Mouse (Mus musculus) embryonic facial prominence, embryonic 13.5 days (tissue): Measurements from ENCODE around the gene Chtop. TPM values are rescaled to one million over a fixed set of nuclear protein-coding genes. Genes with fewer than 3 reads are reported as not detected.
A peak's percentile ranks its signal among the peaks of the same experiment; 100 is the strongest.

Experiments
- ATAC-seq: fragments of 200-750 bp; cut with Nextera tagmentation; 2 replicates; pipeline ENCODE4 v1.8.0; 2017; ENCODE audit warnings: low read depth; ENCODE audit not compliant: insufficient number of reproducible peaks, insufficient read depth, low FRiP score, low TSS enrichment
- H3K27ac ChIP-seq: fragments of 300-500 bp; sonication (generic); 2 replicates; pipeline ENCODE4 v1.5.1; 2015; ENCODE audit warnings: moderate library complexity, mild to moderate bottlenecking, inconsistent platforms
- H3K27me3 ChIP-seq: fragments of 300-500 bp; sonication (generic); 2 replicates; pipeline ENCODE4 v1.6.1; 2015; ENCODE audit warnings: mild to moderate bottlenecking, inconsistent platforms
- H3K36me3 ChIP-seq: fragments of 300-500 bp; sonication (generic); 2 replicates; pipeline ENCODE4 v1.6.1; 2015; ENCODE audit warnings: mild to moderate bottlenecking, inconsistent platforms
- H3K4me1 ChIP-seq: fragments of 300-500 bp; sonication (generic); 2 replicates; pipeline ENCODE4 v1.6.1; 2015; ENCODE audit warnings: inconsistent platforms
- H3K4me2 ChIP-seq: fragments of 300-500 bp; sonication (generic); 2 replicates; pipeline ENCODE4 v1.6.1; 2015; ENCODE audit warnings: moderate library complexity, mild to moderate bottlenecking, inconsistent platforms
- H3K4me3 ChIP-seq: fragments of 300-500 bp; sonication (generic); 2 replicates; pipeline ENCODE4 v1.5.1; 2015; ENCODE audit warnings: mild to moderate bottlenecking, inconsistent platforms
- H3K9ac ChIP-seq: fragments of 300-500 bp; sonication (generic); 2 replicates; pipeline ENCODE4 v1.6.1; 2015; ENCODE audit warnings: mild to moderate bottlenecking, inconsistent platforms
- H3K9me3 ChIP-seq: fragments of 300-500 bp; sonication (generic); 2 replicates; pipeline ENCODE4 v1.6.1; 2016; ENCODE audit warnings: inconsistent platforms
- WGBS: fragments of 180-500 bp; shearing (Covaris S2); methylation state at CpG from one replicate; pipeline ENCODE4 v1.1.7; 2015; ENCODE audit warnings: mixed read lengths; 5-methylcytosine and 5-hydroxymethylcytosine counted together
- polyA plus RNA-seq: library from polyadenylated mRNA; unstranded; fragments of >200 nt; fragmentation: Nextera tagmentation; extraction: Ambion mirVana; gene quantifications from 2 replicates; pipeline ENCODE4 v1.2.1, GENCODE M21; 2015

The Chtop gene
- 187 and 195 TPM in 2 replicates for polyA plus RNA-seq

DNA sequence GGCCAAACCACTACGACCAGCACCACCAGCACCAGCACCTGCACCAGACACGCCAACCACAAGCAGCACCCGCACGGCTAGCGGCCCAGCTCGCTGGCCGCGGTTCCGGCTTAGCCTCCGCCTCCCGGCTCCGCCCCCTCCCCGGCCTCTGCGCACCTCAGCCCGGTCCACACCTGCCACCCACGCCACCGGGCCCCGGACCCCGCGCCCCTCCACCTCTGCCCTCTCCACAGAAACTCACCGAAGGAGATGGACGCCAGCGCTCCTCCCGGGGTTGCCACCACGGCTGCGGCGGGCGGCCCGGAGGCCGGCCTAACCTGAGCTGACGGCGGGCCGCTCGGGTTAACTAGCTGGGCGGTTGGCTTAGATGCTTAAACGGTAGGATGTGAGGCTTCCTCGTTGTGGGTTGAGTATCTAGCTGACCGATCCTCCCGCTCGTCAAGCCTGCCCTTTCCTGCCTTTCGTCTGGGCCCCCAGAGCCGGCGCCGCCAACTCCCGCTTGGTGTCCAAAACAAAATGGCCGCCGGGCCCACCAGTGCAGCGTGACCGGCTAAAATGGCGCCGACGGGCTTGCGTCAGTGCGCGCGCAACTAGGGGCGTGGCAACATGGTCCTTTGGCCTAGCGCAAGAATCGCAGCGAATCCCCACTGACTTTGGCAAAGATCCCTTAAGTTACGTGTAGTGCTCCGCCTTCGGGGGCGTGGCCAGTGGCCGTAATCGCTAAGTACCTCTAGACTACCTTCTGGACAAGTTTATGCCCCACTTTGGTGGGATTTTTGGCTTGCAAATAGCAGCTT, at the start of gene Chtop:
Chtop (minus strand) TSS at position 549 of the 797 bp plus-strand sequence.
- Histone ChIP-seq H3K4me2 (peak within 1 kb of the TSS; percentile 77), H3K9ac (peak within 1 kb of the TSS; percentile 99), H3K27me3 (peaks cover 21% of the 10 kb centered on the region; the same call in 1 of the 2 replicates), H3K4me1 (peaks cover 23% of the 10 kb centered on the region), H3K36me3 (peaks cover 35% of the 10 kb centered on the region), H3K4me3 (peak within 1 kb of the TSS; percentile 95), H3K9me3 (no peaks in the 10 kb centered on the region), H3K27ac (peak within 1 kb of the TSS; percentile 93)
- WGBS: under 1% methylated on average over 65 of the region's 66 CpGs
- peak; percentile 84 for ATAC-seq

DNA sequence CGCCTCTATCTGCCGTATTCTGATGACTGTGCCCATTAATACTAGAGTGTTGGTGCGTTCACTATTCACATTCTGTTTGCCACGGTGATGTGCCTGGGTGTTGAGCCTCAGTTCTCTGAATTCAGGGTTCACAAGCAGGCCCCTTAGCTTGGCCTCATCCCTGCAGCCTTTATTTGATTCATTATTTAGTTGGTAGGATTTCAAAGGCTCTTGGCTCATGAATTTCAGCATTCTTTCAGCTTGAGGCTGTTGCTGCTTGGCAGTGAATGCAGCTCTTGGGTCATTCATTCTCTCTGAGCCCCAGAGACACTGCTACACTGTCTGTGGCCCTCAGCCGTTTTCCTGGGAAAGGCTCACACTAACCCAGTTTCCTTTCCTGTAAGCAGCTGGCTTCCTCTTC, 46.7 kb upstream of the Chtop start:
- 59% methylated on average over 5 of the region's 5 CpGs for WGBS
- no peak overlapping the region for H3K27ac ChIP-seq
- peaks cover 4% of the 10 kb centered on the region; the same call in 1 of the 2 replicates for H3K4me1 ChIP-seq
- H3K9me3 ChIP-seq: no peaks in the 10 kb centered on the region
- no peak for ATAC-seq
- no peak overlapping the region for H3K9ac ChIP-seq
- no peaks in the 10 kb centered on the region for H3K27me3 ChIP-seq
- no peak overlapping the region for H3K4me3 ChIP-seq
- no peaks in the 10 kb centered on the region for H3K36me3 ChIP-seq
- no peak overlapping the region for H3K4me2 ChIP-seq

DNA sequence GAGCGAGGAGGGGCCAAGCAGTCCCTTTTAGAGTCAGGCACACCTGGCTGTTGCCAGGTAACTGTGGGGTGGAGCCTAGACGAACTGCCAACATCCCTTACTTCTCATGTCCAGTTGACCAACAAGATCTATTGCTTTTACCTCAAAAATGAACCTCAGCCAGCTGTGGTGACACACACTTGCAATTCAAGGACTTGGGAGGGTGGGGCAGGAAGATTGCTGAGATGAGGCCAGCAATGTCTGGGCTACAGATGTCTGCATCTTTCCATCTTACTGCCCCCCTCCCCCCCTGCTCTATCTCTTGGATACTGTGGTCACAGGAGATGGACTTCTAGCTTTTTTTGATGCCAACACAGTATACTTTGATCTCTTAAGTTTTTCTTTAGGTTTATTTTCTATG, 42.9 kb upstream of the Chtop start:
- H3K9me3 ChIP-seq: no peaks in the 10 kb centered on the region
- peaks cover 4% of the 10 kb centered on the region; the same call in 1 of the 2 replicates for H3K4me1 ChIP-seq
- no peak overlapping the region for H3K4me3 ChIP-seq
- no peak overlapping the region for H3K9ac ChIP-seq
- no peak for ATAC-seq
- 71% methylated on average over 2 of the region's 2 CpGs for WGBS
- no peaks in the 10 kb centered on the region for H3K27me3 ChIP-seq
- no peak overlapping the region for H3K27ac ChIP-seq
- H3K4me2 ChIP-seq: no peak overlapping the region
- H3K36me3 ChIP-seq: no peaks in the 10 kb centered on the region

DNA sequence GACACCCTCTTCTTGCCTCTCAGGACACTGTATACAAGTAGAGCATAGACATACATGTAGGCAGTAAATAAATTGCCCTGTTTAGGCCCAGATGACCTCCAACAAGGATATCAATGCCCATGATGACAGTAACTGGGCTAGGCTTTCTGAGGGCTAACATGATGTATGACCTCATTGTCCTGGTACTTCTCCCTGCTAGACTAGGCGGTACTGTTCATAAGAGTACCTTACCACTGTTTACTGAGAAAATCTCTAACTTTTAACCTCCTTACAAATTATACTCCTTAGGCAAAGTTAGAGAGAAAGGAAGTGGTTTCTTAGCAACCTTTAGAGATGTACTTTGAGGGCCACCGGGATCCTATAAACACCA, 41.1 kb upstream of the Chtop start:
- Histone ChIP-seq H3K4me3 (no peak overlapping the region), H3K27me3 (no peaks in the 10 kb centered on the region), H3K36me3 (no peaks in the 10 kb centered on the region), H3K9ac (no peak overlapping the region), H3K4me1 (no peaks in the 10 kb centered on the region), H3K4me2 (no peak overlapping the region), H3K27ac (no peak overlapping the region), H3K9me3 (no peaks in the 10 kb centered on the region)
- WGBS: 90% methylated on average over 2 of the region's 2 CpGs
- ATAC-seq: no peak

DNA sequence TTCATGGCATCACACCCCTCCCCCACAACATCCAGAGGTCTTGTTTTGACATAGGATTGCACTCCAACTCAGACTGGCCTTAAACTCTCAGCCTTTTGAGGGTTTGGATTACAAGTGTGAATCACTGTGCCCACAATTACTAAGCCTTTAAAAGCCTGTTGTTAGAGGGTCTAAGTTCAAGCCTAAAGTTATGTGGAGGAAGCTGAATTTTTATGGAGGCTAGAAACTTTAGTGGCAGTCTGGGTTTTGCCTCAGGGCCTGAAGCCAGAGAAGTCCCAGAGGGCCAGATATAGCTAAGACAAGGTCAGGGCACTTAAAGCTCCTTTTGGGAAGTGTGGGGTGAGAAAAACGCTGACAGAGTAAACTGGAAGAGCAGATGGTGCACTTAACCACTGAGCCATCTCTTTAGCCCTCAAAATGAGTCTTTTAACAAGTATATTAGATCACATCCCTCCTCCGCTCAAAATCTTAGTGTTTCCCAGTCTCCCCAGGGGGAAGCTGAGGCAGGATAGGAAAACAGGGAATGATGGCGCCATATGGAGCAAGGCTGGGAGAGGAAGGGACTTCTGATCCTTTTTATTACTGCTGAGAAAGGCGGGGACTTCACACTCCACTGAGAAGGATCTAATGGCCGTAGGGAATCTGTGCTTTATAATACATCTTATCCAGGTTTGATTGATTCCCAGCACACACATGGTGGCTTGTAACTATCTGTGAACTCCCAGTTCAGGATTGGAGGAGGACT, 40.5 kb upstream of the Chtop start:
- Histone ChIP-seq H3K4me1 (no peaks in the 10 kb centered on the region), H3K9me3 (no peaks in the 10 kb centered on the region), H3K27ac (no peak overlapping the region), H3K36me3 (no peaks in the 10 kb centered on the region), H3K4me3 (no peak overlapping the region), H3K9ac (no peak overlapping the region), H3K27me3 (no peaks in the 10 kb centered on the region), H3K4me2 (no peak overlapping the region)
- no peak for ATAC-seq
- WGBS: 57% methylated on average over 5 of the region's 5 CpGs

DNA sequence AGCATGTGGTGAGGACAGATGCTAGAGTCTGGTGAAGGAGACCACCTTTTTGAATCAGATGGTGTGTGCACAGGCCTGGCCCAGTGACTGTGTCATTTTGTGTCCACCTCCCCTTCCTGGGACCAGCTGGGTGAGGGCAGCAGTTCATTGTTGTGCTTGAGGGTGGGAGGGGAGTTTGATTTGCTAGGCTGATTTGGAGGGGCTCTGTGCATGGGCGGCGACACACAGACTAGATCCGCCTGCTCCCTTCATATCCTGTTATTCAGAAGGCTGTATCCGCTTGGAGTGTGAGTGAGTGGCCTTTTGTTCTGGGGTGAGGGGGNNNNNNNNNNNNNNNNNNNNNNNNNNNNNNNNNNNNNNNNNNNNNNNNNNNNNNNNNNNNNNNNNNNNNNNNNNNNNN, 31.6 kb upstream of the Chtop start:
- H3K9me3 ChIP-seq: no peaks in the 10 kb centered on the region
- H3K4me3 ChIP-seq: no peak overlapping the region; the same call in 1 of the 2 replicates
- H3K36me3 ChIP-seq: no peaks in the 10 kb centered on the region
- peaks cover 17% of the 10 kb centered on the region for H3K4me1 ChIP-seq
- no peaks in the 10 kb centered on the region for H3K27me3 ChIP-seq
- 0 out of 2 replicates have a peak overlapping the region, but pooled peaks have one; percentile 27 for H3K9ac ChIP-seq
- no peak for ATAC-seq
- peak overlapping the region; percentile 45; the same call in 1 of the 2 replicates for H3K27ac ChIP-seq
- WGBS: 52% methylated on average over 4 of the region's 4 CpGs
- H3K4me2 ChIP-seq: peak overlapping the region; percentile 28

DNA sequence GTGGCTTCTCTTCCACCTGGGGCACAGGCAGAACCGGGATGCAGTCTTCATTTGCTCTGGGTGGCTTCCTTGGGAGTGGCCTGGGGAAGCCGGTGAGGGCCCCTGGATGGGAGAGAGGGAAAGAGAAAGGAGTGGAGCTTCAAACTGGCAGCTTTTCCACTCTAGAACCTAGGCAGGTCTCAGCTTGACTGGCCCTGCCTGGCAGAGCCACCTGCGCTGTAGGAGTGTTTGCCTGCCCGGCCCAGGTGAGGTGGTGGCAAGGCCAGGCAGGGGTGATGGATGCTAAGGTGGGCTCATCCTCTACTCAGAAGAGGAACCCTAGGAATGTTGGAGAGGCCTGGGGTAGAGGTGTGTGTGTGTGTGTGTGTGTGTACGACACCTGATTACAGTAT, 28.6 kb upstream of the Chtop start:
- Histone ChIP-seq H3K9ac (peak overlapping the region; percentile 40; the same call in 1 of the 2 replicates), H3K27ac (peak overlapping the region; percentile 52), H3K36me3 (no peaks in the 10 kb centered on the region), H3K27me3 (no peaks in the 10 kb centered on the region), H3K4me2 (peak overlapping the region; percentile 27), H3K9me3 (no peaks in the 10 kb centered on the region), H3K4me1 (peaks cover 17% of the 10 kb centered on the region), H3K4me3 (0 out of 2 replicates have a peak overlapping the region, but pooled peaks have one; percentile 1)
- WGBS: 62% methylated on average over 5 of the region's 5 CpGs
- no peak; the same call in 1 of the 2 replicates for ATAC-seq

DNA sequence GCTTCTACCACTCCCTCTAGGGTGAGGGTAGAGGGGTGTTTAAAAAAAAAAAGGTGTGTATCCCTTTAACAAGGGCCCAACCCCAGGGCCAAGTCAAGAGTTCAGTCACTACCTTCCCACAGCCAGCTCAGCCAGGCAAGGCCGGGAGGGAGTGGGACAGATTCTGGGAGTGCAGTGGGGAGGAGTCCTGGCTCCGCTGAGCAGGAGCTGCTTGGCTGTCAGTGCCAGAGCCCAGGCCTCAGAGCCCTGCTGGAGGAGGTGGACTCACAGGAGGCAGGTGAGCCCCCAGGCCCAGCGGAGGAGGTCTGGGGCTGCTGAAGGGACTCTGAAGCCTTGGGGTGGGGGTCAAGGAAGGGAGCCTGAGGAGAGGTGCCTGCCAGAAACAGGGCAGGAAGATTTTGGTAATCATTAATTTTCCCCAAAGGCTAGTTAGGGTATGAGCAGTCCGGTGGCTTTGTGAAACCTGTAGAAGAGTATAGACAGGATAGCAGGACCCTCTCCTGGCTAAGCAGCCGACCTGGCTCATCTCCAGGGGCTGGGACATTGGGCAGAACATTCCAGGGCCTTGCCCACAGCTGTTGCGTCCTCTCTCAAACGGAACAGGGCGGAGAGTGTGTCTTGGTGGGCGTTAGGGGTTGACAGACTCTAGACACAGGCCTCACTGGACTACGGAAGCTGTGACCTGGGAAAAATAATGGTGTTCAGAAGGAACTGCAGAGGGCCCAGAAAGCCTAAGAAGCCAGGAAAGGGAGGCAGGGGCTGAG, 28.0 kb upstream of the Chtop start, which contains the start of gene S100a16:
S100a16 (plus strand) TSS at position 114 of the 764 bp plus-strand sequence.
- Histone ChIP-seq H3K4me1 (peaks cover 17% of the 10 kb centered on the region), H3K9ac (peak within 1 kb of the TSS; percentile 40; the same call in 1 of the 2 replicates), H3K4me3 (0 out of 2 replicates have a peak within 1 kb of the TSS, but pooled peaks have one; percentile 1), H3K9me3 (no peaks in the 10 kb centered on the region), H3K27ac (peak within 1 kb of the TSS; percentile 52), H3K36me3 (no peaks in the 10 kb centered on the region), H3K27me3 (no peaks in the 10 kb centered on the region), H3K4me2 (peak within 1 kb of the TSS; percentile 27)
- no peak for ATAC-seq
- WGBS: 41% methylated on average over 10 of the region's 10 CpGs

DNA sequence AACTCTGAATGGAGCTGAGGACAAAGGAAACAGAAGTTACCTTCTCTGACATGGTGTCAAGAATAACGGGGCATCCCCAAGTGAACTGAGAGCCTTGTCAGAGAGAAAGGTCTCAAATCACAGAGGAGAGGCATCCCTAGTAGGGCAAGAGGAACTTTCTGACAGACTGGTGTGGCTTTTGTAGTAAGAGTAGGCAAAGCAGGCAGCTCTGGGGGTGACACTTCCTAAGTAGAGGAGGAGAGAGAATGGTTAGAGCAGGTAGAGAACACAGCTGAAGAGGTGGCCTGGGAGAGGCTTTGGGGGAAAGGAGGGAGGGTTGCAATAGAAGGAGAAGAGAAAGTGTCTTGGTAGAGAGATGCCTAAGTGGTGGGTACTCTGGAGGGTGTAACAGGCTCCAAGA, 26.1 kb upstream of the Chtop start:
- no peak for ATAC-seq
- H3K4me1 ChIP-seq: peaks cover 6% of the 10 kb centered on the region; the same call in 1 of the 2 replicates
- no peaks in the 10 kb centered on the region for H3K27me3 ChIP-seq
- H3K36me3 ChIP-seq: no peaks in the 10 kb centered on the region
- 55% methylated on average over 1 of the region's 1 CpGs for WGBS
- no peaks in the 10 kb centered on the region for H3K9me3 ChIP-seq
- H3K27ac ChIP-seq: no peak overlapping the region
- no peak overlapping the region for H3K9ac ChIP-seq
- H3K4me2 ChIP-seq: no peak overlapping the region
- no peak overlapping the region for H3K4me3 ChIP-seq

DNA sequence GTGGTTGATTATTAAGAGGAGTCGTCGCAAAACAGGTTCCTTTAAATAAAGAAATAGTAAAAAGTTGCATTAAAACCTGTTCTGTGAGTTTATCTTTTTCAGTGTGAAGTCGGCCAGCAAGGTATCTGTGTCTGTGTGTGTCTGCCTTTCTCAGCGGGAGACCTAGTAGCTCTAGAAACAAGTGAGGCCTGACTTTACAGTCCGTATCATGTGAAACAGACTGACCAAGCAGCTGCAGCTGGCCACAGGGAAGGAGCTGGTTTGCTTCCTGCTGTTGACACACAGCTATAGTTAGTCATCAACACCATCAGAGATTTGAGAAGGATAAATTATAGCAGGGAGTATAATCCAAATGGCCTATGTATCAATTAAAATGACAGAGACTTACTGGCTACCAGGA, 22.4 kb upstream of the Chtop start:
- no peaks in the 10 kb centered on the region for H3K27me3 ChIP-seq
- no peak overlapping the region for H3K27ac ChIP-seq
- 61% methylated on average over 5 of the region's 5 CpGs for WGBS
- H3K4me2 ChIP-seq: no peak overlapping the region
- H3K4me1 ChIP-seq: no peaks in the 10 kb centered on the region
- no peaks in the 10 kb centered on the region for H3K9me3 ChIP-seq
- ATAC-seq: no peak
- no peaks in the 10 kb centered on the region for H3K36me3 ChIP-seq
- H3K4me3 ChIP-seq: no peak overlapping the region
- no peak overlapping the region for H3K9ac ChIP-seq

DNA sequence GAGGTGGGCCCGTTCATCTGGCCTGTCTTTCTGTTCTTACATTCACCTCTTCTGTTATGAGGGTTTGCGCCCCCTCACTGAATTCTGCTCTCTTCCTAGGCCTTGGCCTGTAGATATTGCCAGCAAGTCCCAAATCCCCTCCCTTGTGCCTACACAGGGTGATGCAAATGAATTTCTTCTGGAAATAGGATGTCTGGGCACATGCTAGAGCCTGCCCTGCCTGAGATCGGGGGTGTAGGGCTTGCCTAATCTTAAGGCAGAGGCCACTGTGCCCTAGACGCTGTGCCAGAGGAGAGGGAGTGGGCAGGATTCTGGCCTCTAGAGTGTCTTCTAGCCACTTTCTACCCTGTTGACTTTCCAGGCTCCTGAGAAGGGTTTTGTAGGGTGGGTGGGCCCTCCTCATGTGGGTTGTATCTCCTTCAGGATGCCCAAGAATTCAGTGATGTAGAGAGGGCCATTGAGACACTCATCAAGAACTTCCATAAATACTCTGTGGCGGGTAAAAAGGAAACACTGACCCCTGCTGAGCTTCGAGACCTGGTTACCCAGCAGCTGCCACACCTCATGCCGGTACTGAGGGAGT, 18.1 kb upstream of the Chtop start:
- Histone ChIP-seq H3K27me3 (no peaks in the 10 kb centered on the region), H3K4me3 (no peak overlapping the region), H3K36me3 (no peaks in the 10 kb centered on the region), H3K9me3 (peaks cover 3% of the 10 kb centered on the region; the same call in 1 of the 2 replicates), H3K4me1 (0 out of 2 replicates have a peak, but pooled peaks cover 6% of the 10 kb centered on the region), H3K4me2 (peak overlapping the region; percentile 11; the same call in 1 of the 2 replicates), H3K27ac (0 out of 2 replicates have a peak overlapping the region, but pooled peaks have one; percentile 48), H3K9ac (no peak overlapping the region)
- ATAC-seq: no peak
- WGBS: 93% methylated on average over 7 of the region's 7 CpGs
